Mouse (Mus musculus) left cerebral cortex, postnatal 10 days (tissue): ENCODE results near the gene Olfr1406. TPM values are rescaled to one million over a fixed set of nuclear protein-coding genes. Genes with fewer than 3 reads are reported as not detected.
"Not testable (repeated sequence)": the region's sequence is repeated elsewhere in the genome, so short reads cannot be mapped to it uniquely, and the experiment has no call there.

Source experiments
- DNase-seq, 2 experiments: peaks; one replicate each; pipeline ENCODE4 v3.0.0; 2021 to 2022; ENCODE audit warnings: low spot score in 2 of 2, mixed read lengths in 1 of 2; ENCODE audit errors: extremely low spot score in 1 of 2
- intact Hi-C: fragments of 180-260 bp; cut with DNase I; formaldehyde crosslinking; loops from one replicate; pipeline ENCODE4 v1.15.1; 2025
- total RNA-seq, 2 experiments: library from RNA; stranded (reverse); gene quantifications; 2 replicates each; pipeline ENCODE4 v1.2.3; 2021

The Olfr1406 gene
- total RNA-seq = not detected

- intact Hi-C loops = no loop called here
- no peak for DNase-seq
Observed at GRCm38 (mm10) chr1:173190540-173190939, at the start of gene Olfr1406. Gene Olfr1406, minus strand, starts transcription at chr1:173190640.

DNA sequence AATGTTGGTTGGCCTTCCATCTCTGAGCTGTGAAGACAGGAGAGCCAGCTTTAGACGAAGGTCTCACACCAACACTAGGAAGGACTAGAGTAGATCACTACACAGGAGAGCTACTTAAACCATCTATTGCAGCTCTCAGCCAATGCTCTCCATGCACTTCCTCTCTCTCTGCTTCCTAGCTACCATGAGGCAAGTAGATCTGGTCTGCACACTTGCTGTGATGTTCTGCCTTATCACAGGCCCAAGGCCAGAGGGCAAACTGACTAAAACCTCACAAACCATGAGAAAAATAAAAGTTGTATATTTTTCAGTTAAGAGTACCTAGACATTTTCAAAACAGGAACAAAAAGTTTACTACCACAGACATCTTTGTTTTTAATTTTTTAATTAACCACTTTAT is 46.6 kb upstream of the Olfr1406 start:
- not testable (repeated sequence) for DNase-seq

GRCm38 (mm10) chr1:173227081-173227480 is 36.6 kb upstream of the Olfr1406 start, which contains the start of gene Fcer1a:
Gene Fcer1a, minus strand, starts transcription at chr1:173227214.
- intact Hi-C loops = no loop called here
- DNase-seq = no peak

More for the DNA sequence above, 46.6 kb upstream of the Olfr1406 start:
- intact Hi-C loops = not testable (repeated sequence)

GRCm38 (mm10) chr1:173216481-173216880 is 26.0 kb upstream of the Olfr1406 start:
- DNase-seq = no peak
- intact Hi-C loops = no loop called here

DNA sequence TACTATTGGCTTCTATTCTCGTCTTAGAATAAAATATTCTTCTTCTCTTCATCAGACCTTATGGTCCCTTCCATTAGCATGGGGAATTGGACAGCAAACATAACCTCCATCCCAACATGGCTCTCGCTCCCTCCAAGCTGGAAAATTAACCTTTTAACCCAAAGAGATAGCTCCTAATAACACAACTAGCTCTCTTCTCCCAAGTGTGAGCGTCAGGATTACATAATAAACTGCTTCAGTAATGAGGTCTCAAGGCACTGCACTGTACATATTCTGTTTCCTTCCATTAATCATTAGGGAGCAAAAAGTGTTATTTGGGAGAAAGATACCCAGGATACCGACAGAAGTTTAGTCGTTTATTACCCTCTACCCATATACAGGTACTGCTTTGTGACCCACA is 21.7 kb upstream of the Olfr1406 start, which contains the start of gene Olfr1404:
TSS of gene Olfr1404 (plus strand) at position 301 of the 400 bp plus-strand sequence.
- no peak for DNase-seq
- intact Hi-C loops = no loop called here

- DNase-seq = no peak
- intact Hi-C loops = no loop called here
Observed at GRCm38 (mm10) chr1:173197508-173197907, 7.1 kb upstream of the Olfr1406 start, which contains the start of gene Olfr218. Gene Olfr218, plus strand, starts transcription at chr1:173197808.

DNA sequence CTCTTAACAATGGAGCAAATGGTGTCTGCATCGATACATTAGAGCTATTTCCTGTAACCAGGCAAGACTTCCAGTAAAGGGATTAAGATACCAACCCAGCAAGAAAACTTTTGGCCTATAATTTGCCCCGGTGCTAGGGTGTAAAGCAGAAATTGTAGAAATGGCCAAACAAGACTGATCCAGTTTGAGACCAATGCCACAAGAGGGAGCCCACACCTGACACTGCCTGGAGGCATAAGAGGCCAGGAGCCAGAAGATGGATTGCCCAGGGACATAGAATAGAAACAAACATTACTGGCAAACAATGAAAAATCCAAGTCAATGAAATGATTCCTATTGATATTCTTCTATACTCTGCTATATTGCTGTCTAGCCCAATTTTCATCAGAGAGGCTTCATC is 5.9 kb upstream of the Olfr1406 start:
- intact Hi-C loops = no loop called here
- DNase-seq = no peak

DNA sequence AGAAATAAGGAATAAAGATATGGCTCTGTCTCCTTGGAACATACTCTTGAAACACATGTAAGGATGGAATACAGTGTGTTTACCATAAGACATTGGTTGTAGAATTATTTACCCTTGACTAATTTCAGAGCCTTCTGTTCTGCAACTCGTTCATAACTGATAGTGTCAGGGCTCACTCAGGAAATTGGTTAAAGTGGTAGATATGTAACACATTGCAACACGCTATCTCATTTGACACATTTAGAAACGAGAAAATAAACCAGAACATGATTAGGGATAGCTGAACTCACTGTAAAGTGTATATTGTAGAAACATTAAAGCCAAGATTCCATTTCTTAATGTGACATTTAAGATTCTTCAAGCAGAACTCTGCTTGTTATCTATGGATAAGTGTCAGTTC is 1.6 kb upstream of the Olfr1406 start:
- DNase-seq = no peak
- intact Hi-C loops = no loop called here

- DNase-seq = no peak
- intact Hi-C loops = no loop called here
Observed at GRCm38 (mm10) chr1:173174154-173174842, 16.1 kb downstream of the Olfr1406 start.

- no peak for DNase-seq
- intact Hi-C loops = no loop called here
Observed at GRCm38 (mm10) chr1:173137274-173137673, 53.2 kb downstream of the Olfr1406 start, which contains the start of gene Olfr1408. Gene Olfr1408, minus strand, starts transcription at chr1:173137374.

Other genes with a start within 250 kb of the Olfr1406 start
- not detected for gene Olfr16, start 240.2 kb downstream of the Olfr1406 start, total RNA-seq
- gene Olfr1408, start 53.3 kb downstream of the Olfr1406 start, total RNA-seq = not detected
- gene Olfr218, start 7.2 kb upstream of the Olfr1406 start, total RNA-seq = not detected
- gene Olfr1404, start 21.8 kb upstream of the Olfr1406 start, total RNA-seq = not detected
- not detected for gene Fcer1a, start 36.6 kb upstream of the Olfr1406 start, total RNA-seq
- not detected for gene Olfr418, start 75.4 kb upstream of the Olfr1406 start, total RNA-seq
- gene Mptx2, start 87.1 kb upstream of the Olfr1406 start, total RNA-seq = not detected
- gene Ackr1, start 143.1 kb upstream of the Olfr1406 start, total RNA-seq = 100 to 1,000 TPM; 111 to 129 TPM
- gene Aim2, start 160.2 kb upstream of the Olfr1406 start, total RNA-seq = 1 to 10 TPM; 3.7 to 4.9 TPM
- gene Cadm3, start 177.1 kb upstream of the Olfr1406 start, total RNA-seq = 100 to 1,000 TPM; 503 to 552 TPM